Mouse (Mus musculus) small intestine, adult 2 months (tissue): ENCODE measurements around the gene Clcc1.
"Not testable (repeated sequence)": the region's sequence is repeated elsewhere in the genome, so short reads cannot be mapped to it uniquely, and the experiment has no call there.

Experiments used
- CTCF ChIP-seq: fragments of 200-500 bp; IDR thresholded peaks from 2 replicates; pipeline ENCODE4 v1.5.1; 2012; ENCODE audit warnings: low read depth, mild to moderate bottlenecking, control low read depth, inconsistent platforms, low read length, moderate library complexity, mixed read lengths; ENCODE audit not compliant: insufficient replicate concordance, insufficient read length; ENCODE audit errors: extremely low read depth
- POLR2A ChIP-seq: fragments of 200-500 bp; IDR thresholded peaks from 2 replicates; pipeline ENCODE4 v1.6.1; 2012; ENCODE audit warnings: low read depth, mild to moderate bottlenecking, control low read depth, inconsistent platforms, low read length, moderate library complexity

DNA sequence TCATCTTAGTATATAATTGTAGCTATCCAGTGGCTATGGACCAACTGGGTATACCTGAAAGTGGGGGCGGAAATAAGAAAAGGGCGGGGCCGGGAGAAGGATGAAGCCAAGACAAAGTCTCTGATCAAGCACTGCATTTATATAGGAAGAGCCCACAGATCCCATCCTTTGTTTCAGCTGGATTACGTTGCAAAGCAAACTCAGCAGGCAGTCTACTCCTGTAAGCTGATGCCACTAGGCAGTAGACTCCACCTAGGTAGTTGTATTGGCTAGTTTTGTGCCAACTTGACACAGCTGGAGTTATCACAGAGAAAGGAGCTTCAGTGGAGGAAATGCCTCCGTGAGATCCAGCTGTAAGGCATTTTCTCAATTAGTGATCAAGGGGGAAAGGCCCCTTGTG is 6.0 kb upstream of the Clcc1 start:
- not testable (repeated sequence) for TF ChIP-seq CTCF, POLR2A
